In genomic region chr10:69870348-69870747, GRCm38 (mm10) we compare ENCODE assay signal across 8 mouse cellular contexts.
DNase-seq lines count a peak whose midpoint lies in the region; ATAC-seq lines count a peak whose summit lies in the region.

No protein-coding gene starts in this region.

- no peak overlapping the region for H3K9ac ChIP-seq in forebrain, embryonic 12.5 days
- H3K9ac ChIP-seq in intestine, embryonic 14.5 days (ENCODE audit: low read length): no peak overlapping the region
- no peak overlapping the region for H3K9ac ChIP-seq in neural tube, embryonic 11.5 days (ENCODE audit: low read length)

- ATAC-seq in forebrain, embryonic 12.5 days (ENCODE audit: low FRiP score): no peak
- no peak for ATAC-seq in intestine, embryonic 14.5 days (replicated peaks; ENCODE audit: low FRiP score, low TSS enrichment, low read depth)
- ATAC-seq in neural tube, embryonic 11.5 days (ENCODE audit: insufficient read depth, low FRiP score, low TSS enrichment): peak; percentile 53; the same call in 1 of the 2 replicates

- peaks cover 11% of the 10 kb centered on the region for H3K4me1 ChIP-seq in forebrain, embryonic 10.5 days
- H3K4me1 ChIP-seq in forebrain, embryonic 12.5 days: peaks cover 8% of the 10 kb centered on the region
- H3K4me1 ChIP-seq in intestine, embryonic 14.5 days (replicated peaks; ENCODE audit: control insufficient read depth, insufficient read depth, low read length): no peaks in the 10 kb centered on the region
- no peaks in the 10 kb centered on the region for H3K4me1 ChIP-seq in limb, embryonic 10.5 days
- H3K4me1 ChIP-seq in neural tube, embryonic 11.5 days (ENCODE audit: control insufficient read depth, insufficient read depth, low read length): no peaks in the 10 kb centered on the region

- peak; percentile 75 for DNase-seq in forebrain, embryonic 10.5 days (ENCODE audit: extremely low spot score, low spot score)
- DNase-seq in c-Kit-negative CD71-positive TER-119-positive erythroid progenitor cells, embryonic 14.5 days (ENCODE audit: low read depth, low spot score): peak; percentile 33
- peak; percentile 72 for DNase-seq in forelimb bud, embryonic 11.5 days (ENCODE audit: low read depth, low spot score)
- peak; percentile 84 for DNase-seq in intestine, embryonic 14.5 days (ENCODE audit: low spot score)
- DNase-seq in limb, embryonic 10.5 days (ENCODE audit: low spot score): peak; percentile 85
- peak; percentile 70 for DNase-seq in neural tube, embryonic 11.5 days (ENCODE audit: low spot score)
- DNase-seq in telencephalon, adult 2 months (ENCODE audit: low read depth, low spot score): peak; percentile 57

- no peaks in the 10 kb centered on the region for H3K27me3 ChIP-seq in forebrain, embryonic 10.5 days (ENCODE audit: poor library complexity, severe bottlenecking)
- no peaks in the 10 kb centered on the region for H3K27me3 ChIP-seq in forebrain, embryonic 12.5 days
- H3K27me3 ChIP-seq in intestine, embryonic 14.5 days (replicated peaks; ENCODE audit: control insufficient read depth, insufficient read depth, low read length): no peaks in the 10 kb centered on the region
- no peaks in the 10 kb centered on the region for H3K27me3 ChIP-seq in limb, embryonic 10.5 days (ENCODE audit: low read depth, poor library complexity, severe bottlenecking)
- no peaks in the 10 kb centered on the region for H3K27me3 ChIP-seq in neural tube, embryonic 11.5 days (ENCODE audit: control insufficient read depth, insufficient read depth, low read length)

- no peak overlapping the region for H3K4me3 ChIP-seq in forebrain, embryonic 10.5 days
- H3K4me3 ChIP-seq in forebrain, embryonic 12.5 days (replicated peaks): no peak overlapping the region
- no peak overlapping the region for H3K4me3 ChIP-seq in intestine, embryonic 14.5 days (ENCODE audit: low read depth, low read length)
- no peak overlapping the region for H3K4me3 ChIP-seq in limb, embryonic 10.5 days
- H3K4me3 ChIP-seq in neural tube, embryonic 11.5 days (ENCODE audit: low read depth, low read length): no peak overlapping the region

- no peaks in the 10 kb centered on the region for H3K36me3 ChIP-seq in forebrain, embryonic 10.5 days (replicated peaks)
- no peaks in the 10 kb centered on the region; the same call in 1 of the 2 replicates for H3K36me3 ChIP-seq in forebrain, embryonic 12.5 days (replicated peaks)
- 0 out of 2 replicates have a peak, but pooled peaks cover 4% of the 10 kb centered on the region for H3K36me3 ChIP-seq in intestine, embryonic 14.5 days (ENCODE audit: control insufficient read depth, insufficient read depth, low read length)
- H3K36me3 ChIP-seq in limb, embryonic 10.5 days: no peaks in the 10 kb centered on the region
- no peaks in the 10 kb centered on the region for H3K36me3 ChIP-seq in neural tube, embryonic 11.5 days (ENCODE audit: control insufficient read depth, insufficient read depth, low read length)

- no peak overlapping the region for H3K4me2 ChIP-seq in forebrain, embryonic 12.5 days
- H3K4me2 ChIP-seq in intestine, embryonic 14.5 days (ENCODE audit: low read length): no peak overlapping the region
- H3K4me2 ChIP-seq in neural tube, embryonic 11.5 days (ENCODE audit: low read depth): no peak overlapping the region

- no peaks in the 10 kb centered on the region for H3K9me3 ChIP-seq in forebrain, embryonic 10.5 days
- H3K9me3 ChIP-seq in forebrain, embryonic 12.5 days: no peaks in the 10 kb centered on the region
- no peaks in the 10 kb centered on the region for H3K9me3 ChIP-seq in intestine, embryonic 14.5 days (ENCODE audit: control insufficient read depth, low read length)
- H3K9me3 ChIP-seq in limb, embryonic 10.5 days (replicated peaks): no peaks in the 10 kb centered on the region
- no peaks in the 10 kb centered on the region for H3K9me3 ChIP-seq in neural tube, embryonic 11.5 days (ENCODE audit: control insufficient read depth, low read length)

- H3K27ac ChIP-seq in forebrain, embryonic 10.5 days: no peak overlapping the region
- H3K27ac ChIP-seq in forebrain, embryonic 12.5 days: no peak overlapping the region
- H3K27ac ChIP-seq in intestine, embryonic 14.5 days (ENCODE audit: low read depth): no peak overlapping the region
- H3K27ac ChIP-seq in limb, embryonic 10.5 days: no peak overlapping the region
- H3K27ac ChIP-seq in neural tube, embryonic 11.5 days (ENCODE audit: low read depth, low read length): no peak overlapping the region

- 15% methylated on average over 5 of the region's 5 CpGs for WGBS in forebrain, embryonic 10.5 days
- 10% methylated on average over 5 of the region's 5 CpGs for WGBS in forebrain, embryonic 12.5 days
- 9% methylated on average over 5 of the region's 5 CpGs for WGBS in intestine, embryonic 14.5 days
- 16% methylated on average over 5 of the region's 5 CpGs for WGBS in limb, embryonic 10.5 days
- WGBS in neural tube, embryonic 11.5 days: 12% methylated on average over 5 of the region's 5 CpGs

Comparison
In these comparisons a context has a peak if more than half of its experiments do, and no peak if none do; other contexts are left out.
1. DNase-seq: peak in every context shown above with its lines; median percentile 85 in limb, embryonic 10.5 days; 84 in intestine, embryonic 14.5 days; 75 in forebrain, embryonic 10.5 days; 72 in forelimb bud, embryonic 11.5 days; 70 in neural tube, embryonic 11.5 days; 57 in telencephalon, adult 2 months; 33 in c-Kit-negative CD71-positive TER-119-positive erythroid progenitor cells, embryonic 14.5 days.